Mouse (Mus musculus) erythroblast, embryonic 14.5 days (primary cell): ENCODE data around the gene Slc19a2. TPM values are rescaled to one million over a fixed set of nuclear protein-coding genes. Genes with fewer than 3 reads are reported as not detected.

ENCODE experiments used
- H3K27me3 ChIP-seq: 2 replicates; pipeline ENCODE4 v1.6.1; 2012; ENCODE audit warnings: inconsistent platforms; ENCODE audit not compliant: control insufficient read depth
- H3K36me3 ChIP-seq: 2 replicates; pipeline ENCODE4 v1.6.1; 2012; ENCODE audit warnings: mild to moderate bottlenecking, inconsistent platforms; ENCODE audit not compliant: control insufficient read depth
- H3K4me1 ChIP-seq: 2 replicates; pipeline ENCODE4 v1.6.1; 2012; ENCODE audit warnings: inconsistent platforms; ENCODE audit not compliant: control insufficient read depth
- H3K4me3 ChIP-seq: replicated peaks from 2 replicates; pipeline ENCODE3; 2012; ENCODE audit warnings: moderate library complexity, mild to moderate bottlenecking, inconsistent platforms
- H3K9me3 ChIP-seq: 2 replicates; pipeline ENCODE4 v1.6.1; 2012; ENCODE audit warnings: low read length, inconsistent platforms, mixed read lengths; ENCODE audit not compliant: control insufficient read depth
- GATA1 ChIP-seq: IDR thresholded peaks from 2 replicates; pipeline ENCODE4 v1.6.1; 2012; ENCODE audit warnings: low read length, inconsistent platforms, mixed read lengths
- TAL1 ChIP-seq: IDR thresholded peaks from 3 replicates; pipeline ENCODE4 v1.6.1; 2012; ENCODE audit warnings: low read length, inconsistent platforms, mixed read lengths
- polyA plus RNA-seq: library from polyadenylated mRNA; stranded (reverse); fragments of >175 nt; gene quantifications from 2 replicates; pipeline ENCODE4 v1.2.3, GENCODE M21; 2012

Gene Slc19a2
- polyA plus RNA-seq: 0.07 and 0.36 TPM in 2 replicates

DNA sequence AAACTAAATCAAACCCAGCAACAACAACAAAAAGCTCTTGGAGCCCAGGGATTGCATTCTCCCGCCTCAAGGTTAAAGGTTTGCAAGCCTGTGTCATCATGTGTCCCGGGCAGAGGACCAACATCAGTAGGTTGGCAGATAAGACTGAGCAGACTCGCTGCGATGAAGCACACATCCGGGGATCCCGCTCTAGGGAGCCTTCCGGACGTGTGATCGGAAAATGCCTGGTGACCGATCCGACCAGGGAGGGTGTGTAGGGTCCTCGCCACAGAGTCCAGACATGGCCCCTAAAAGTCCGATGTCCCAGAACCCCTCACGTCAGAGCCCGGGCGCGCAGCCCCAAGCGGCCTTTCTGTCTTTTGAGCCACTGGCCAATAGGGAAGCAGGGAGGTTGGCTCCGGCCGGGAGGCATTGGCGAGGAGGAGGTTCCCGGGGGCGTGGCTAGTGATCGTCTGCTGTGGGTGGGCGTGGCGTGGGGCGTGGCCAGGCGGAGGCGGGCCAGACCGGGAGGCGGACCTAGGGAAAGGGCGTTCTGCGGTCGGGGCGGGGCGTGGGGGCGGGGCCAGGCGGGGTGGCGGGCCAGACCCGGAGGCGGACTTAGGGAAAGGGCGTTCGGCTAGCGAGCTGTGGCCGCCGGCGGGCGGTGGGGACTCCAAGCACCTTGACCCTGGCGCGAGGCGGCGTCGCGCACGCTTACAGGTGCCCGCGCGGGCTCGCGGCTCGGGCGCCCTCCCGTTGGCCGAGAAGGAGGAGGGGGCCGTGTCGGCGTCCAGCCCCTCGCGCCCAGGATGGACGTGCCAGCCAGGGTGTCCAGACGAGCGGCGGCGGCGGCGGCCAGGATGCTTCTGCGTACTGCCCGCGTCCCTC is at the start of gene Slc19a2:
Gene Slc19a2 (plus strand): TSS at position 582 of the 867 bp plus-strand sequence.
- H3K27me3 ChIP-seq: peaks cover 4% of the 10 kb centered on the region; the same call in 1 of the 2 replicates
- H3K4me1 ChIP-seq: peaks cover 44% of the 10 kb centered on the region
- H3K36me3 ChIP-seq: no peaks in the 10 kb centered on the region
- peak within 1 kb of the TSS; percentile 65 for H3K4me3 ChIP-seq
- peak; percentile 58; the same call in 1 of the 2 replicates for TF ChIP-seq GATA1
- TF ChIP-seq TAL1: no peak
- no peaks in the 10 kb centered on the region for H3K9me3 ChIP-seq

DNA sequence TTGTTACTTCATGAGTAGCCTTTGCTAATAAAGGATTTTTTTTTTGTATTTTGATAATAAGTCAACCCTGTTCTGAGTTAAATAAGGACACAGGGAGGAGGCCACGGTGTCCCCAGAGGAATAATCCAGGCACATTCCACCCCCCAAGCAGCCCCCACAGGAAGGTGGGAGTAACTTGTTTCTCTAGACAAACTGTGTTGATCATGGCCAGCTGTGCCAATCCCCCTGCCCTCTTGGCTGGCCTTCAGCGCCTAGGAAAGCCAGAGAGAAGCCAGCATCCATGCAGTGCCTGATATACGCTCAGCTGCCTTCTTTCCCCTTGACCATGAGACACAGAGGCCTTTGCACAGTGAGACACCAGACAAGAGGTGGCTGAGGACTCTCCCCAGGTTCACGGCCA is 49.3 kb upstream of the Slc19a2 start:
- TF ChIP-seq GATA1 (no peak), TAL1 (no peak)
- Histone ChIP-seq H3K4me1 (no peaks in the 10 kb centered on the region), H3K9me3 (no peaks in the 10 kb centered on the region), H3K4me3 (no peak overlapping the region), H3K27me3 (no peaks in the 10 kb centered on the region), H3K36me3 (peaks cover 2% of the 10 kb centered on the region; the same call in 1 of the 2 replicates)

DNA sequence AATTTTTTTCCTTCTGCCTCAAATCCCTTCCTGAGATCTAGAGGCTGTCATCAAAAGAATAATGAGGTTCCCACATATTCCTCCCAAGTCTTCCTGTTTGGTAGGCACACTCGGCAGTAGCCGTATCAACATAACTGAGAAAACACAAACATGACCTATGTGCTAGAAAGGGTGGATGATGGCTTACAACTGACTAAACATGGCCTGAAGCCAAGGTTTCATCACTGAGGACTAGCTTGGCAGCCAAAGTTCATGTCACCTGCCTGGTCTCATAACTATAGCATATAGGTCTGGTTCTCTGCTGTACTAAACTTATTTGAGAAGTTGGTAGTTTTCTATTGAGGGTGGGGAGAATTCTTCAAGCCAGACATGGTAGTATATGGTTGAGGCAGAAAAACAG is 40.4 kb upstream of the Slc19a2 start:
- Histone ChIP-seq H3K36me3 (no peaks in the 10 kb centered on the region; the same call in 1 of the 2 replicates), H3K9me3 (no peaks in the 10 kb centered on the region), H3K4me1 (no peaks in the 10 kb centered on the region), H3K4me3 (no peak overlapping the region), H3K27me3 (no peaks in the 10 kb centered on the region)
- TF ChIP-seq TAL1 (no peak), GATA1 (no peak)

DNA sequence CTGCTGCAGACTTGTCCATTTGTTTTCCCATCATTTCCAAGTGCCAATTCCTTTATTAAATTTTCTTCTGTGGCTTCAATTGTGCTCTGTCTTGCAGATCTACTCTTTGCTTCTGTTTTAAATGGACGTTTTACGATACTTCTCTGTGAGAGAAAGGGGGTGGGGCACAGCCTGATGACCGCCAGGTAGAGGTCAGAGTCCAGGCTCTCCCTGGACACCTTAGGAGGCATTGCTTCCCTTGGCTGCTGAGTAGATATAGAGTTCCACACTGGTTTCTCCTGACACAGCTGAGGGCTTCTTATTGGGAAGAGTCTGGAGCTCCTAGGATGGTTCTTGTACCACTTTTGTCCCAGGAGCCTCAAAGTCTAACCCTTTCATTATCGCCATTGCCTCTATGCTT is 37.9 kb upstream of the Slc19a2 start:
- Histone ChIP-seq H3K9me3 (no peaks in the 10 kb centered on the region), H3K27me3 (no peaks in the 10 kb centered on the region), H3K4me3 (no peak overlapping the region), H3K4me1 (no peaks in the 10 kb centered on the region), H3K36me3 (no peaks in the 10 kb centered on the region; the same call in 1 of the 2 replicates)
- TF ChIP-seq TAL1 (no peak), GATA1 (no peak)

DNA sequence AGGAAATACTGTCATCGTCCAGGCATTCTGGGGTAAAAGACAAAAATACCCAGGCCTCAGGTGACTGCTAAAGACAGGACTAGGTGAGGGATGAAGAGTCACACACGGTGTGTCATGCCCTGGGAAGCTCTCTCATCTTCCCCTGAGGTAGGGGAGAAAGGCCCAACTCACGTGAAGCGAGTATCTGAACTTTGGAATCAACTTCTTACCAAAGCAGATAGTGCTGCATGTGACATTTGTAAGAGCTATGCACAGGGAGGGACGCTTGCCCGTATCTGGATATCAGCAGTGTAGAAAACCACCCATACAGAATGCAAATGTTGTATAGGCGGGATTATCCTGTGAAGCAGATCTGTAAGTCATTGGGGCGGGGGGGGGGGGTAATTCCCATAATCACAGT is 36.2 kb upstream of the Slc19a2 start:
- H3K9me3 ChIP-seq: no peaks in the 10 kb centered on the region
- H3K4me3 ChIP-seq: no peak overlapping the region
- H3K36me3 ChIP-seq: no peaks in the 10 kb centered on the region; the same call in 1 of the 2 replicates
- peaks cover under 1% of the 10 kb centered on the region for H3K27me3 ChIP-seq
- H3K4me1 ChIP-seq: no peaks in the 10 kb centered on the region
- TF ChIP-seq GATA1: no peak
- no peak for TF ChIP-seq TAL1

DNA sequence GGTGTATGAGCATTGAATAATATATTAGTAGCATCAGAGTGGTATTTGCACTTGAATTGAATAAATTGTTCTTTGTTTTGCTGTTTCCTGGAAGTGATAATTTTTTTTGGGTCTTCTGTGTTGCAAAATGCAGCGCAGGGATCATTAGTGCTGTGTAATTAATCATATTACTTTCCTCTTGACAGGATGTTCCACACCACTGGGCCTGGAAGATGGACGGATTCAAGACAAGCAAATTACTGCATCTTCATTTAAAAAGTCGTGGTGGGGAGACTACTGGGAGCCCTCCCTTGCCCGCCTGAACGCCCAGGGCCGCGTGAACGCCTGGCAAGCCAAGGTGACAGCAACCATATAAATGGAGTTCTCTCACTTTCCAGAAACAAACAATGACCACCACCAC is 34.7 kb upstream of the Slc19a2 start:
- Histone ChIP-seq H3K4me3 (no peak overlapping the region), H3K36me3 (no peaks in the 10 kb centered on the region; the same call in 1 of the 2 replicates), H3K27me3 (peaks cover 4% of the 10 kb centered on the region), H3K9me3 (no peaks in the 10 kb centered on the region), H3K4me1 (no peaks in the 10 kb centered on the region)
- TF ChIP-seq TAL1: no peak
- TF ChIP-seq GATA1: no peak

DNA sequence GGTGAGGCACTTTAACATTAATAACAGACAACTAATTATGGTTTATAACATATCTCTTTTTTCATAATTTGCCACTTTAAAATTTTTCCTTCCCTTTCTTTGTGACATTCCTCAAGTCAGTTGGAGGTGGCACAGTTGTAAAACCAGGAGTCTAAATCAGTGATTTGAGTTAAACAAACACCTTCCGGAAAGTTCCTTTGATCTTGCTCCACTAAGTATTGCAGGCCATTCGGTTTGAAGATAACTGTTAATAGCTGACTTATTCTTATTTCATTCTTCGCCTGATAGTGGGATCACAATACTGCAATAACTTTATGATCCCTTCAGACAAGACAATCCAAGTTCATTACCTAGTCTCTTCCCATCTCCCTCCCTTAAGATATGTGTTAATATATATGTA is 33.7 kb upstream of the Slc19a2 start:
- Histone ChIP-seq H3K4me3 (no peak overlapping the region), H3K36me3 (no peaks in the 10 kb centered on the region; the same call in 1 of the 2 replicates), H3K9me3 (no peaks in the 10 kb centered on the region), H3K4me1 (no peaks in the 10 kb centered on the region), H3K27me3 (peaks cover 4% of the 10 kb centered on the region)
- TF ChIP-seq TAL1: no peak
- no peak for TF ChIP-seq GATA1

DNA sequence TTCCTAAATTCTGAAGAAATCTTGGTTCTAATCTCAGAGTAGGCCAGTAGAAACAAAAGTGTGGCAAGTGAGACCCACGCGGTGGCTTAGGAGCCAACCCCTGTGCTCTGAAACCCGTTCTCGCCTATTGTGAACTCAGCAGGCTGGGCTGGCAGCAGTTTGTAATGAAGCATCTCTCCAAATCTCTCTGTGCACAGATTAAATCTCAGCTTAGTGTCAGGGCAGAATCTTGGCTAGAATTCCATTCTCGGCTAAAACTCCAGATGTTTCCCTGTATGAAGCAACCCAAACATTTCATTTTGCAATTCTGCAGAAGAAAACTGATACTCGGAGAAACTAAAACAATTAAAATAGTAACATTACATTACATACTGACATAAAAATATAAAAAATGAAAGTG is 33.3 kb upstream of the Slc19a2 start:
- TF ChIP-seq TAL1 (no peak), GATA1 (no peak)
- peaks cover 4% of the 10 kb centered on the region for H3K27me3 ChIP-seq

More for the DNA sequence above, 33.3 kb upstream of the Slc19a2 start:
- Histone ChIP-seq H3K4me1 (no peaks in the 10 kb centered on the region), H3K4me3 (no peak overlapping the region), H3K36me3 (no peaks in the 10 kb centered on the region; the same call in 1 of the 2 replicates), H3K9me3 (no peaks in the 10 kb centered on the region)
